Mouse (Mus musculus) layer of hippocampus, adult 18-20 months (tissue): ENCODE data around the gene Dtx3l. TPM values are rescaled to one million over a fixed set of nuclear protein-coding genes. Genes with fewer than 3 reads are reported as not detected.
"Not testable (repeated sequence)": the region's sequence is repeated elsewhere in the genome, so short reads cannot be mapped to it uniquely, and the experiment has no call there.

Source experiments
- DNase-seq, 2 experiments: peaks; one replicate each; pipeline ENCODE4 v3.0.0; 2022; ENCODE audit warnings: low spot score in 2 of 2
- long read RNA-seq: library from polyadenylated mRNA; stranded (forward); transcript quantifications from one replicate; pipeline ENCODE4 v2.0.0, GENCODE M21; 2021
- total RNA-seq, 2 experiments: library from RNA; stranded (reverse); gene quantifications; 2 replicates each; pipeline ENCODE4 v1.2.3; 2021

The Dtx3l gene
- 1 to 10 TPM; 5.4 to 5.7 TPM for total RNA-seq
- long read RNA-seq, full-length matches to known transcripts = 4 of 7 reads
- long read RNA-seq, partial matches to known transcripts = 2 of 7 reads
- long read RNA-seq, other reads (novel, unspliced or antisense) = 1 of 7 reads

- DNase-seq = peak; percentile 17 to 37
Observed at GRCm38 (mm10) chr16:35938211-35939151, at the start of gene Dtx3l, which contains the start of gene Parp9. Gene Dtx3l (minus strand): TSS chr16:35939151. Gene Parp9 (plus strand): TSS chr16:35938470.

- DNase-seq = no peak
Observed at GRCm38 (mm10) chr16:35987930-35988329, 49.0 kb upstream of the Dtx3l start.

GRCm38 (mm10) chr16:35984471-35984870 is 45.5 kb upstream of the Dtx3l start:
- DNase-seq = no peak

- DNase-seq = peak; percentile 68 to 79
Observed at GRCm38 (mm10) chr16:35983517-35984101, 44.7 kb upstream of the Dtx3l start.

- peak; percentile 90 to 95 for DNase-seq
Observed at GRCm38 (mm10) chr16:35982902-35983516, 44.1 kb upstream of the Dtx3l start.

GRCm38 (mm10) chr16:35982506-35982901 is 43.6 kb upstream of the Dtx3l start:
- DNase-seq = no peak

- DNase-seq = peak; percentile 100
Observed at GRCm38 (mm10) chr16:35981363-35981821, 42.4 kb upstream of the Dtx3l start.

- not testable (repeated sequence) for DNase-seq
Observed at GRCm38 (mm10) chr16:35978450-35978849, 39.5 kb upstream of the Dtx3l start, which contains the start of gene Kpna1. Gene Kpna1 (plus strand): TSS chr16:35978750.

- no peak for DNase-seq
Observed at GRCm38 (mm10) chr16:35974021-35974420, 35.1 kb upstream of the Dtx3l start.

- DNase-seq = no peak
Observed at GRCm38 (mm10) chr16:35968149-35968548, 29.2 kb upstream of the Dtx3l start.

GRCm38 (mm10) chr16:35967319-35967718 is 28.4 kb upstream of the Dtx3l start:
- DNase-seq = no peak

GRCm38 (mm10) chr16:35966411-35967115 is 27.6 kb upstream of the Dtx3l start:
- no peak for DNase-seq

GRCm38 (mm10) chr16:35965991-35966390 is 27.0 kb upstream of the Dtx3l start:
- not testable (repeated sequence) for DNase-seq

GRCm38 (mm10) chr16:35952628-35953130 is 13.7 kb upstream of the Dtx3l start:
- no peak for DNase-seq

- no peak for DNase-seq
Observed at GRCm38 (mm10) chr16:35951216-35951615, 12.3 kb upstream of the Dtx3l start.

- no peak for DNase-seq
Observed at GRCm38 (mm10) chr16:35949264-35949663, 10.3 kb upstream of the Dtx3l start.

GRCm38 (mm10) chr16:35941382-35941781 is 2.4 kb upstream of the Dtx3l start:
- no peak for DNase-seq

- DNase-seq = peak; percentile 39 to 77
Observed at GRCm38 (mm10) chr16:35939690-35940089, 739 bp upstream of the Dtx3l start.

- DNase-seq = no peak
Observed at GRCm38 (mm10) chr16:35939261-35939660, 310 bp upstream of the Dtx3l start.

GRCm38 (mm10) chr16:35933181-35933580 is 5.8 kb downstream of the Dtx3l start:
- DNase-seq = no peak
